Mouse (Mus musculus): ENCODE measurements around the gene Olfr1443. TPM values are rescaled to one million over a fixed set of nuclear protein-coding genes. Genes with fewer than 3 reads are reported as not detected.
"Not testable (repeated sequence)": the region's sequence is repeated elsewhere in the genome, so short reads cannot be mapped to it uniquely, and the experiment has no call there.

Olfr1443 gene
- not detected in 2 replicates for polyA plus RNA-seq (2015; fragmentation: Nextera tagmentation; extraction: Ambion mirVana)

DNA sequence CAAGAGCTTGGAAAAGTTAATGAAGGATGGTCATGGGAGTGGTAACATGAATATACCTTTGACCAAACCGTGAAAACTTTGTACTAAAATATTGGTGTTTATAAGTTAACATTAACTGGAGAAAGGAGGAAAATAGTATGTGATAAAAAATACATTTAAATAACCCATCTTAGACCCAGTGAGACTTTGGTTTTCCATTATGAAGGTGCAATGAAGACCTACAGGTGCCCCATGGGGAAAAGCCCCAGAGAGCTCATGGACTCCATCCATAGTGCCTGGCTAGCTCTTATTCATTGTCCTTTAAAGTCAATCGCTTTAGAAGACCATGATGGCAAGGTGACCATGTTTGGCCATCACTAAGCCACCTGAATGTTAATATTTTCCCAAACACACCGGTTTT lies at the start of gene Olfr1443:
Olfr1443 (plus strand) TSS at position 301 of the 400 bp plus-strand sequence.
- H3K9ac ChIP-seq = no peak within 1 kb of the TSS
- ATAC-seq (ENCODE audit: low FRiP score, low read depth) = no peak
- no peaks in the 10 kb centered on the region for H3K27me3 ChIP-seq
- H3K9me3 ChIP-seq = no peaks in the 10 kb centered on the region
- H3K4me2 ChIP-seq (replicated peaks) = no peak within 1 kb of the TSS
- H3K4me3 ChIP-seq = no peak within 1 kb of the TSS
- WGBS = 63% methylated on average over 3 of the region's 3 CpGs
- no peak within 1 kb of the TSS for H3K27ac ChIP-seq
- no peaks in the 10 kb centered on the region for H3K4me1 ChIP-seq
- H3K36me3 ChIP-seq = no peaks in the 10 kb centered on the region

DNA sequence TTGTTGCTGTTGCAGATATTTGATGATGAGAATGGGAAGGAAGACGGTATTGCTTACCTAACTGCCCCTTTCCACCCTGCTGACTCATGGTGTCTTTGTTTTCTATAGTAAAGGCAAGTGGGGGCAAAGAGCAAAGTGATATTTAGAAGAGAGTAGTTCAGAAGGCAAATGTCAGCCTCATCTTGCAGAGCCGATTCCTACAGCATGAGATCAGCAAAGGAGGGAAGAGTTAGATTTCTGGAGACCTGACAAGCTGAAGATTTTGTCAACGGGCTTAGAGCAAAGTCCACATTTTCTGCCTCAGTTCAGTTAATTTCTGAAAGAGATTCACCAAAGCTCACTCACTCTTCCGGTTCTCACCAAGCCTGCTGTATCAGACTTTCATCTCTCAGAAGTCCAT lies 44.7 kb upstream of the Olfr1443 start, which contains the start of gene Glyat:
Glyat (plus strand) TSS at position 133 of the 400 bp plus-strand sequence.
- Histone ChIP-seq H3K4me1 (no peaks in the 10 kb centered on the region), H3K27ac (no peak within 1 kb of the TSS), H3K27me3 (no peaks in the 10 kb centered on the region), H3K9me3 (no peaks in the 10 kb centered on the region), H3K4me2 (replicated peaks) (no peak within 1 kb of the TSS), H3K4me3 (no peak within 1 kb of the TSS), H3K9ac (no peak within 1 kb of the TSS), H3K36me3 (no peaks in the 10 kb centered on the region)
- ATAC-seq (ENCODE audit: low FRiP score, low read depth) = no peak
- WGBS = 81% methylated on average over 4 of the region's 4 CpGs

DNA sequence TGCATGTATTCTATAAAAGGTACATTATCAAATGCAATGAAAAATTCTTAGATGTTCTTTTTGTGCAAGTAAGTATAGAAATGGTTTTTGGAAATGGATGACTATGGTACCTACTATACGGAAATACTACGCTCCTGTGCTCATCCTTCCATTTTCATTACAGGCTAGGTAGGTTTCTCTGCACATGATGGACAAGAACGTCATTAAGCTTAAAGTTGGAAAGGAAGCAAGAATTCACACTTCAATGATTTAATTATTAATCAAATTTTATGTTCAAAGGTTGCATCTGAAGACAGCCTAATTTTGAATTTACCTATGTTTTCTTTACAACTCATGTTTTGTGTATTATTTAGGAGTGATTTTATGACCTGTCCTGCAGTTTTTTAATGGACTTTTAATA lies 43.7 kb upstream of the Olfr1443 start:
- Histone ChIP-seq H3K9ac (no peak overlapping the region), H3K36me3 (no peaks in the 10 kb centered on the region), H3K27me3 (no peaks in the 10 kb centered on the region), H3K4me2 (replicated peaks) (no peak overlapping the region), H3K9me3 (no peaks in the 10 kb centered on the region), H3K27ac (no peak overlapping the region), H3K4me1 (no peaks in the 10 kb centered on the region), H3K4me3 (no peak overlapping the region)
- no peak for ATAC-seq (ENCODE audit: low FRiP score, low read depth)
- WGBS = 90% methylated on average over 3 of the region's 3 CpGs

DNA sequence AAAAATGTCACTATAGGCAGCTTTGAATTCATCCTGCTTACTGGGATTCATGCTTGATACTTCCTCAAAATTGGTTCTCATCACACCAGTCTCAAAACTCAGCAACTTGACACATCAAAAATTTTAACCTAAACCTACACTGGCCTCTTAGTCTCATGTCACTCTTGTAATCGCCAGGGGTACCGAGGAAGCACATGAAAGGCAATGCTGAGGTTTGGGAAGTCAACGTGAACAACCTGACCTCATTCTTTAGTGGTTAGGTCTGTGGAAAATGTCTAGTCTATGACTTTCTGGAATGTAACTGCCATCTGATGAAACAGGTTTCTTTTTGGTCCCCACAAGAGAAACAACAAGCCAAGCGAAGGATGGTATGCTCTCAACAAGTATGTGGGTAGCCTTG lies 42.9 kb upstream of the Olfr1443 start:
- Histone ChIP-seq H3K4me1 (no peaks in the 10 kb centered on the region), H3K4me2 (replicated peaks) (no peak overlapping the region), H3K27me3 (no peaks in the 10 kb centered on the region), H3K9ac (no peak overlapping the region), H3K27ac (no peak overlapping the region), H3K4me3 (no peak overlapping the region), H3K36me3 (no peaks in the 10 kb centered on the region), H3K9me3 (no peaks in the 10 kb centered on the region)
- WGBS = 82% methylated on average over 4 of the region's 4 CpGs
- no peak for ATAC-seq (ENCODE audit: low FRiP score, low read depth)

DNA sequence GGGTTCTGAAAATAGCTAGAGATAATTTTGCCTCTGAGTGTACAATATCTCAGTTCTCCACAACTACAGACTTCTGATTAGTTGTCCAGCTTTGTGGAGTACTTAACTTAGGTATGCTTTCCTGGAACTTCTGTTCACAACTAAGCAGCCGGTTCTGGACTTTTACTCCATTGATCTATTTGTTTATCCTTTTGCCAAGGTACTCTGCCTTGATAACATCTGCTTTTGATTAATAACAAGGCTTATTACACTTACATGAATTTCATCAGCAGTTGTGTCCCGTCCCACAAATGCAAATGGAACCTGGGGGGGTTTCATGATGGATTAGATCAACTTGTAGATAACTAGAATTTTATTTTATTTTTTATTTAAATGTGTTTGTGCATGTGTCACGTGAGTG lies 41.0 kb upstream of the Olfr1443 start:
- Histone ChIP-seq H3K9me3 (no peaks in the 10 kb centered on the region), H3K36me3 (no peaks in the 10 kb centered on the region), H3K4me3 (no peak overlapping the region), H3K27me3 (no peaks in the 10 kb centered on the region), H3K27ac (no peak overlapping the region), H3K4me1 (no peaks in the 10 kb centered on the region), H3K4me2 (replicated peaks) (no peak overlapping the region), H3K9ac (no peak overlapping the region)
- no peak for ATAC-seq (ENCODE audit: low FRiP score, low read depth)
- 66% methylated on average over 3 of the region's 3 CpGs for WGBS

DNA sequence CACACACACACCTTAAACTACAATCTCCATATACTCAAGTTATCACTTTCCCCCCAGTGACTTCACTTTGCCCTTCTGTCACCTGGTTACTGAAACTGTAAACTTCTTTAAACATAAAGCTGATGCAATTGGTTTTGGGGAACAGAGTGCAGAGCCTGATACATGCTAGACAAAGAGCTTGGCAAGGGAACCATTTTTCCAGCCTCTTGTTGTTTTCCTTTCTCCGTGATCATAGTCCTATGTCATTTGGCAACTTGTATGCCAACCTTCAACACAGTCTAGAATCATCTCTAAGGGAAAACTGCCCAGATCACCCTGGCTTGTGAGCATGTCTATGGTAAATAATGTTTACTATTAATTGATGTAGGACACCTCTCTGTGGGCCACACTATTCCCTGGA lies 39.9 kb upstream of the Olfr1443 start:
- H3K9ac ChIP-seq = no peak overlapping the region
- no peak overlapping the region for H3K27ac ChIP-seq
- H3K4me2 ChIP-seq (replicated peaks) = no peak overlapping the region
- no peak overlapping the region for H3K4me3 ChIP-seq
- WGBS = 68% methylated on average over 1 of the region's 1 CpGs
- ATAC-seq (ENCODE audit: low FRiP score, low read depth) = no peak
- no peaks in the 10 kb centered on the region for H3K27me3 ChIP-seq
- H3K36me3 ChIP-seq = no peaks in the 10 kb centered on the region
- H3K4me1 ChIP-seq = no peaks in the 10 kb centered on the region
- no peaks in the 10 kb centered on the region for H3K9me3 ChIP-seq

DNA sequence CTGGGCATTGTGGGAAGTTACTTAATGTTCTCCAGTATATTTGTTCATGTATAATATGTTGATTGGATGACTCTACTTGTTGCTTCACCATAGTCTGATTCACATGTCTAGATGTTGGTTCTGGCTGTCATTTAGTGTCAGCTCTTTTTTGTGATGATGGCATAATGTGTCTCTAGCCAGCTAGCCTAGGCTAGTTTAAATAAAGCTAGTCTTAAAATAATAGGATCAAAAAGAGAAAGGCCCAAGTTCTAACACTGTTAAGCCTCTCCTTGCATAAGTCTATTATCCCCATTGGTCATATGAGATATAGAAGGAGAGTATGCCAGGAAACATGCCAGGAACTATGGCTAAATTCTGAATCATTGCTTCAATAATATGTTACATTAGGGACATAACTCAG lies 28.4 kb upstream of the Olfr1443 start:
- Histone ChIP-seq H3K4me2 (replicated peaks) (no peak overlapping the region), H3K27me3 (no peaks in the 10 kb centered on the region), H3K36me3 (no peaks in the 10 kb centered on the region), H3K27ac (no peak overlapping the region), H3K4me3 (no peak overlapping the region), H3K9me3 (no peaks in the 10 kb centered on the region), H3K4me1 (no peaks in the 10 kb centered on the region), H3K9ac (no peak overlapping the region)
- no peak for ATAC-seq (ENCODE audit: low FRiP score, low read depth)

DNA sequence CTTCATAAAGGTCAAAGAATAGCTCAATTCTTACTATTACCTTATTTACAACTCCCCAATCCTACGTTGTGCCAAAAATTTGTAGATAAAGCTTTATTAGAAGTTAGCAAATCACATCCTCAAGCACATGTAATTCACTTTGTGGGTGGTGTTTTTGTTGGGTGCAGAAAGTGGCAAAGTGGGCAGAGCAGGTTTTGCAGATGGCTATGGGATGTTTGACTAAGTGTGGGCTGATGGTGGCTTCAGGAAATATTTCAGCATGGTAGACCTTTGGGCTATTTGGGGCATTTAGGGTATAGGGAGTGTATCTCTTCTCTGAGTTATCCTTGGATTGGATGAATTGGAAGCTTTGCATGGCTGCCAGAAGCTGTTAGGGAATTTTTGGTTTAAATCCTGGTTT lies 11.8 kb upstream of the Olfr1443 start:
- Histone ChIP-seq H3K4me3 (no peak overlapping the region), H3K27me3 (no peaks in the 10 kb centered on the region), H3K4me1 (no peaks in the 10 kb centered on the region), H3K36me3 (no peaks in the 10 kb centered on the region), H3K9ac (no peak overlapping the region), H3K4me2 (replicated peaks) (no peak overlapping the region), H3K27ac (no peak overlapping the region), H3K9me3 (peaks cover 4% of the 10 kb centered on the region; the same call in 1 of the 2 replicates)
- WGBS = 72% methylated on average over 1 of the region's 1 CpGs
- no peak for ATAC-seq (ENCODE audit: low FRiP score, low read depth)

DNA sequence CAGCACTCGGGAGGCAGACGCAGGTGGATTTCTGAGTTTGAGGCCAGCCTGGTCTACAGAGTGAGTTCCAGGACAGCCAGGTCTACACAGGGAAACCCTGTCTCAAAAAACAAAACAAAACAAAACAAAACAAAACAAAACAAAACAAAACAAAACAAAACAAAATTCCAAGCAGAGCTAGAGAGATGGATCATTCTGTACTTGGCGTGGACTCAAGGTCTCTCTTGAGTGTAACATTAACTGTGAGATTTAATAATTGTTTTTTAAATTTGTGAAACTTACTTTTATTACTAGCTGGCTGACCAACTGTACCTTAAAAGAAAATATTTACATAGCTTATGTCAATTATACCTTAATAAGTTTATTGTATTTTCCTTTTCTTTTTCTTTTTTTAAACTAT lies 9.3 kb upstream of the Olfr1443 start:
- WGBS = 86% methylated on average over 3 of the region's 3 CpGs
- H3K4me1 ChIP-seq; ATAC-seq (ENCODE audit: low FRiP score, low read depth); H3K27ac ChIP-seq; H3K36me3 ChIP-seq; H3K27me3 ChIP-seq; H3K9me3 ChIP-seq; H3K4me2 ChIP-seq (replicated peaks); H3K9ac ChIP-seq; H3K4me3 ChIP-seq: not testable (repeated sequence)

DNA sequence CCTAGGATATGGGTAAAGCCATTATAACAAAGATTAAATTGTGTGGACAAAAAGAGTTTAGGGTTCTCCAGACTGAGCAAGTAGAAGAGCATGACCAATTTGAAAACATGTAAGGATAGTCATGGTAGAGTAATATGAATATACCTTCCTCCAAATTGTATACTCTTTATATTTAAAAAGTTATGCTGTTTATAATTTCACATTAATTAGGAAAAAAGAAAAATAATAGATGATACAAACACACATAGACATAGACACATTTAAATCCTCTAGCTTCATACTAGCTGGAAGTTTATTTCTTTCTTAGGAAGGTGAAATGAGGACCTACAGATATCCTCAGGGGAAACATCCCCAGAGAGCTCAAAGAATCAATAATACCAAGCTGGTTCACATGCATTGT lies 7.8 kb upstream of the Olfr1443 start, which contains the start of gene Olfr1442:
Olfr1442 (plus strand) TSS at position 301 of the 400 bp plus-strand sequence.
- no peak within 1 kb of the TSS for H3K4me3 ChIP-seq
- no peaks in the 10 kb centered on the region for H3K27me3 ChIP-seq
- H3K4me1 ChIP-seq = no peaks in the 10 kb centered on the region
- ATAC-seq (ENCODE audit: low FRiP score, low read depth) = no peak
- no peaks in the 10 kb centered on the region for H3K36me3 ChIP-seq
- no peak within 1 kb of the TSS for H3K9ac ChIP-seq
- no peaks in the 10 kb centered on the region for H3K9me3 ChIP-seq
- no peak within 1 kb of the TSS for H3K27ac ChIP-seq
- H3K4me2 ChIP-seq (replicated peaks) = no peak within 1 kb of the TSS

DNA sequence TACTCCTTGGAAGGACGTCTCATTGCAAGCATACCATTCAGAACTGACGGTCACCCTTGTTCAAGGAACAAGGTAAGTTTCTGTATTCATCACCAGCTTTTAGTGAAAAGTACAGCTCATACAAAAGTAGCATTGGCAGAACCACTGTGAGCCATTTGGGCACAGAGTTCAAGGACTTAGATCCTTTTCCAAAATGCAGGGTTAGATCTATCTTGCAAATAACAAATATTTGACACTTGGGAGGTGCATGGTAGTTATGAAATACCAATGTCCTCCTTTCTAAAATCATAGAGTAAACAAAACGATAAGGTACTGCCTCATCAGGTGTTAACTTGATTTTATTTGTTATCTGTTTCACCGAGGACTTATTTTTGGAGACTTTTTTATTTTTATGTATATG lies 6.9 kb upstream of the Olfr1443 start:
- H3K4me3 ChIP-seq = no peak overlapping the region
- 85% methylated on average over 4 of the region's 4 CpGs for WGBS
- no peak overlapping the region for H3K9ac ChIP-seq
- H3K9me3 ChIP-seq = no peaks in the 10 kb centered on the region
- ATAC-seq (ENCODE audit: low FRiP score, low read depth) = no peak
- H3K4me1 ChIP-seq = no peaks in the 10 kb centered on the region
- no peak overlapping the region for H3K4me2 ChIP-seq (replicated peaks)
- H3K36me3 ChIP-seq = no peaks in the 10 kb centered on the region
- no peak overlapping the region for H3K27ac ChIP-seq
- no peaks in the 10 kb centered on the region for H3K27me3 ChIP-seq

DNA sequence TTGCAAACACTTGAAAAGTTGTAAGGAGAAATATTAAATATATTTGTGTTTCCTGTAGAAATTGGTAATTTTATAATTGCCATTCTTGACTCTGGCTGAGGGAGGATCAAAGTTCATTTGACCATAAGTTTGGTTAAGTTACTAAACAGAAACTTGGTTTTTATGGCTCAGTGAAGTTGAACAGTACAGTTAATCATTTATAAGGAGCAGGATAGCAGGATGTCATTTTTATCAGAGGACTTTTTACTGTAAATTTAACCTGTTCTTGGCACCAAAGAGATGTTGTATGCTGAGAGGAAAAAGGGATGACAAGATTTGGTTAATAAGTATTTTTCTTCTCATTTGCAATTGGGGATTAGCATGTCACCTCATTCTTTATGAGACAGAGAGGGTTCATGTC lies 6.7 kb downstream of the Olfr1443 start:
- Histone ChIP-seq H3K27me3 (no peaks in the 10 kb centered on the region), H3K4me2 (replicated peaks) (no peak overlapping the region), H3K4me1 (no peaks in the 10 kb centered on the region), H3K4me3 (no peak overlapping the region), H3K27ac (no peak overlapping the region), H3K9ac (no peak overlapping the region), H3K9me3 (no peaks in the 10 kb centered on the region), H3K36me3 (no peaks in the 10 kb centered on the region)
- ATAC-seq (ENCODE audit: low FRiP score, low read depth) = no peak

DNA sequence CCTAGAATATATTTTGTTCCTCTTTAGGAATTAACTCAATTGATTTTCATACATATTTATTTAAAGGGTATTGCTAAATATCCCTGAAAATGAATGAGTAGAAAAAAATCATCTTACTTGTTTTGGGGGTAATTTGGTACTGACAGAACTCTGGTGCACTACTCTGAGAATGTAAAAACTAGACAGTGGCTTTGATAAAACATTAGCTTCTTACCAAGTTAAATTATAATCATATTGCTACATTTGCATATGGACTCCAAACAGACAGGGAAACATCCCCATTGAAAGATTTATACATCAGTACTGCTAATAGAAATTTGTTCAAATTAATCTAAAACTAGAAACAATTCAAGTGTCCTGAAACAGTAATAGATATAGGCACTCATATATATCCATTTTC lies 7.3 kb downstream of the Olfr1443 start:
- Histone ChIP-seq H3K4me3 (no peak overlapping the region), H3K36me3 (no peaks in the 10 kb centered on the region), H3K9ac (no peak overlapping the region), H3K9me3 (no peaks in the 10 kb centered on the region), H3K27ac (no peak overlapping the region), H3K4me1 (no peaks in the 10 kb centered on the region), H3K27me3 (no peaks in the 10 kb centered on the region), H3K4me2 (replicated peaks) (no peak overlapping the region)
- ATAC-seq (ENCODE audit: low FRiP score, low read depth) = no peak
